ENCODE assay signal across 26 mouse cellular contexts in genomic region chr4:142135515-142135914, GRCm38 (mm10).
"Had no signal": no experiment of that assay in that cellular context is flagged by ENCODE, and none has a peak within 500 bp of the region (broad histone marks: within the 10 kb centered on the region; RNA-seq: fewer than 3 reads in every experiment).

No protein-coding gene starts in this region.

- H3K36me3 ChIP-seq: heart, embryonic 10.5 days; heart, embryonic 12.5 days; hindbrain, embryonic 10.5 days; hindbrain, embryonic 12.5 days; intestine, embryonic 15.5 days; limb, embryonic 15.5 days; liver, embryonic 12.5 days had no signal

- ATAC-seq: hindbrain, embryonic 16.5 days; inflammation-experienced regulatory T-cells, adult 6 months; intestine, embryonic 15.5 days; intestine, postnatal 0 days; liver, embryonic 12.5 days had no signal

- H3K4me3 ChIP-seq: gastrocnemius, adult 2 months; heart, embryonic 10.5 days; heart, embryonic 12.5 days; hindbrain, embryonic 10.5 days; hindbrain, embryonic 12.5 days; intestine, embryonic 15.5 days; layer of hippocampus, adult 2 months; left cerebral cortex, adult 2 months; limb, embryonic 13.5 days; limb, embryonic 15.5 days; liver, embryonic 12.5 days had no signal

- H3K27me3 ChIP-seq: heart, embryonic 12.5 days; hindbrain, embryonic 12.5 days; intestine, embryonic 15.5 days; limb, embryonic 13.5 days; limb, embryonic 15.5 days; liver, embryonic 12.5 days had no signal

- H3K9me3 ChIP-seq: heart, embryonic 10.5 days; heart, embryonic 12.5 days; hindbrain, embryonic 10.5 days; hindbrain, embryonic 12.5 days; intestine, embryonic 15.5 days; limb, embryonic 13.5 days; limb, embryonic 15.5 days; liver, embryonic 12.5 days had no signal

- H3K4me1 ChIP-seq: intestine, embryonic 15.5 days; liver, embryonic 12.5 days had no signal

- H3K9ac ChIP-seq: heart, embryonic 12.5 days; hindbrain, embryonic 12.5 days; hindbrain, embryonic 14.5 days; intestine, embryonic 15.5 days; limb, embryonic 13.5 days; limb, embryonic 15.5 days; liver, embryonic 12.5 days; liver, embryonic 14.5 days had no signal

- H3K4me2 ChIP-seq: heart, embryonic 12.5 days; hindbrain, embryonic 12.5 days; hindbrain, embryonic 14.5 days; intestine, embryonic 15.5 days; limb, embryonic 13.5 days; limb, embryonic 15.5 days; liver, embryonic 12.5 days had no signal

- H3K27ac ChIP-seq: gastrocnemius, adult 2 months; heart, embryonic 10.5 days; hindbrain, embryonic 10.5 days; hindbrain, embryonic 12.5 days; hindbrain, embryonic 14.5 days; intestine, embryonic 15.5 days; layer of hippocampus, adult 2 months; left cerebral cortex, adult 2 months; limb, embryonic 13.5 days; limb, embryonic 15.5 days; liver, embryonic 12.5 days; liver, embryonic 14.5 days had no signal

- DNase-seq: gastrocnemius, adult 2 months; gastrocnemius, postnatal 10 days; gastrocnemius, postnatal 25 days; heart, adult 18-20 months; heart, postnatal 10 days; heart, postnatal 4 days; kidney, adult 2 months; kidney, adult 9 months; kidney, postnatal 10 days; kidney, postnatal 25 days; kidney, postnatal 4 days had no signal
